Mouse (Mus musculus) right cerebral cortex, adult 18-20 months (tissue): ENCODE measurements at regions not wholly inside any gene's neighbourhood (a gene's known extent, or its start where the extent isn't known, plus 50 kb on each side); places are given as distances from the start of the nearest gene placed in this dataset.

ENCODE experiments used
- DNase-seq: peaks from one replicate; pipeline ENCODE4 v3.0.0; 2022; ENCODE audit warnings: mixed read lengths

DNA sequence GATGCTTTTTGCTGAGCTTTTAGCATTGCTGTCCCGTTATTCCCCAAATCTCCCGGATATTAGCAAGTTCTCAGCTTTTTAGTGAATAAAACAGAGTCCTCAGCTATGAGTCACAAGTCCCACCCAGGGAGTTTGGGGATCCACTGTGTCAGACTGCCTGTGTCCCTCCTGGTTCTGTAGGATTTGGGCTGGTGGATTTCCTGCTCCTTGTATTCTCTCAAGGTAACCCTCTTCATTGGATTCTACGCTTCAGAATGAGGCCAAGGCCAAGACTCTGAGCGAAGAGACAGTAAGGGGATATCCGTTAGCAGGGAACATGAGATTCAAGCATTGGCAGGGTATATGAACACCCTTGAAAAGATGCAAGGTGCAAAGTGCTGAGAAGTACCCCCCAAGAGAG lies 90.9 kb upstream of the Myocd start:
- DNase-seq = no peak

DNA sequence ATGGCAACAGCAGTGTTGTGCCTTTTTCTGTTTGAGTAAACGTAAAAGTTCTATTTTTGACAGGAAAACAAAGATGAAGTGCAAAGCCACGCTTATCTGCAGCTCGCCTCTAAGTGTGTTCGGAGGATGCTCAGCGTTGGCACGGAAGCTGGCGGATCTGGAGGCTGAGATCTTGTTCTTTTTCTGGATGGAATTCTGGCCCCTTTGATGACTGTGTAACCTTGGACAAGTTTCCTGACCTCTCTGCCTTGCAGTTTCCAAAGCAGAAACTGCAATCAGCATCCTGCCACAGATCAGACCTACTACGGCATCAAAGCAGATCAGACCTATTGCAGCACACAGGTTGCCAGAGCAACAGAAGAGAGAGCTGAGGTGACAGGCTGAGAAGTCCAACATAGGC lies 89.1 kb upstream of the Myocd start:
- DNase-seq = no peak

DNA sequence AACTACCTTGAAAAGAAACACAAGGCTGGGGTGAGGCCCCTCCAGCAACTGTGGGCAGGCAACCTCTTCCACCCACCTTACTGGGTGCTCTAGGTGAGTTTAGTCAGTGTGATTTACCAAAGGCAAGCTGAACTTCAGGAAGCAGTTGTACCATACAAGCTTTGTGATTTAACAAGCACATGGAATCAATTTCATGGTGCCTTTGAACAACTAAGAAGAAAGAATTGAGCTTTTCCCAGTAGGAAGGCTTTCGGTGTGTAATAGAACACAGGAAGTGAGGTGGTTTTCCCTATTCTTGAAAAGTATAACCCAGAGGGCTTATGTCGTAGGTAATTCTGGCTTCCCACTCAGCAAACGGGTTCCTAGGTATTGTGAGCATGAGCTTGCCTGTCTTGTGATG lies 82.7 kb upstream of the Myocd start:
- DNase-seq = no peak

DNA sequence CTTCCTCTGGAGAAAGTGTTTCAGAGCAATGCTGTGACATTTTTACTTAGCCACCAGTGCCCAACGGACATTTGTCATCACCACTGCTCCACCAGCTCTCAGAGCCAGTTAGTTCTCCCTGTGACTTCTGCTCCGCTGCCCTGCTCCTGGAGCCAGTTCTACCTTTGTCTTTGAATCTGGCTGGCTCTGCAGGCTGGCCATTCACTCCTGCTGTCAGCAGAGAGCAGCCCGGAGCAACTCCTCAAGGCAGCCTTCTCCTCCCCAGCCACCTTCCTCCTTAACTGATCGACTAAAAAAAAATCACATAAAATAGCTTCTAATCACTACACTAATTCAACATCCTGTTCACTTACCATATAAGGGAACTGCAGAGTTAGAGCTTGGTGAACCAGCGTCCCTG lies 79.2 kb upstream of the Myocd start:
- no peak for DNase-seq

DNA sequence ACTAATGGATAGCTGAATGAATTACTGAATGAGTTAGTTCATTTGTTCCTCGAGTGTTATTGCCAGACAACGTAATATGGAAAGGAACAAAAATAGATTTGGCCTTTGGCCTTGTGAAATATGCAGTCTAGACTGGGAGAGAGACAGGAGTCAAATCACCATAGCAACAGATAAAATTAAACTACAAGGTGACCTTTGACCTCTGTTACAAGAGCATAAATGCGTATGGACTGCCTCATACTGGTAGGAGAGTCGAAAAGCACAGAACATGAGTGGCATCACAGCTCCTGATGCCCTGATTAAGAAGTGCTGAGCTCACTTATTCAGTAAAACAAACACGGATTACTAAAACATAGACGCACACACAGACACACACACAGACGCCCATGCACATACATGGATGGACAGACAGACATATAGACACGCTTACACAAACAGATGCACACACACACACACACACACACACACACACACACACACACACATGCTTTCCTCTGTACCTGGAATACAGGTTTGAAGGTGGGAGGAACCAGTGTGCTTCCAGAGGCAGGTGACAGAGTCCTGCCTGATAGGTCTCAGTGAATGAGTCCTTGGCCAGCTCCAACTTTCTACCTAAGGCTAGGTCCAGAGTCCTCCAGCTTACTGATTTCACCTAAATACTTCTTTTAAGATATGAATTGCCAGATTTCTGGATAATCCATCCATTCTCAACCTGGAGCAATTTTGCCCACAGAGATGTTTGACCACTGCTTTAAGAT lies 72.1 kb upstream of the Myocd start:
- no peak for DNase-seq

DNA sequence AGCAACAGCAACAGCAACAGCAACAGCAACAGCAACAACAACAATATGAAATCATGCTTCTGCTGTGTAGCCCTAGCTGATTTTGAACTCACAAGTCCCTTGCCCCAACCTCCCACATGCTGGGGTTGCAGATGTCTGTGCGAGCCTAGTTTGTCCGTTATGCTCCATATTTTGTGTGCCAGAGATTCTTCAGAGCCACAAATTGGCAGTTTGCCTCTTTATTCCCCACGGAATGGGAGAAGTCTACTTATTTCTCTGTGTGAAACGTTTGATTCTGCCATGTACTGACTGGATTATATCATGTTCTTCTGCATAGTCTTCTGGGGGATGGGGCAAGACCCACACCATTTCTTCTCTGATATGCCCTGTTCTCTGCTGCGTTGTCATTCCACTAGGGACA lies 64.5 kb upstream of the Myocd start:
- DNase-seq = no peak

DNA sequence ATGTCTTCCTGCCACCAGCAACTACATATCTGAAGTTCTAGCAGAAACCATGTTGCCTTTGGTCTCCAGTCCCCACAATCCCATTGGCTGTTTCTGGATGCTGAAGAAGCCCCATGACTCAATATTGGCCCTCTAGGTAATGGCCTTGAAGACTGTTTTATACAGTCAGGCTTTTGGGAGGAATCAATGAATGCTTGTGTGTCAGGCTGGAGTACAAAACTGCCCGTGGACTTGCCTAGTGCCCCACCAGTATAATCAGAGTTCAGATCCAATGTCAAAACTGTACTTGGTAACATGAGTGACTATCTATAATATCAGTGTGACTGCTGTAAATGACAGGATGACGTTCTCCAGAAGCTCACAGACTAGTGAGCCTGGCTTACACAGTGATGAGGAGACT lies 63.3 kb upstream of the Myocd start:
- no peak for DNase-seq

DNA sequence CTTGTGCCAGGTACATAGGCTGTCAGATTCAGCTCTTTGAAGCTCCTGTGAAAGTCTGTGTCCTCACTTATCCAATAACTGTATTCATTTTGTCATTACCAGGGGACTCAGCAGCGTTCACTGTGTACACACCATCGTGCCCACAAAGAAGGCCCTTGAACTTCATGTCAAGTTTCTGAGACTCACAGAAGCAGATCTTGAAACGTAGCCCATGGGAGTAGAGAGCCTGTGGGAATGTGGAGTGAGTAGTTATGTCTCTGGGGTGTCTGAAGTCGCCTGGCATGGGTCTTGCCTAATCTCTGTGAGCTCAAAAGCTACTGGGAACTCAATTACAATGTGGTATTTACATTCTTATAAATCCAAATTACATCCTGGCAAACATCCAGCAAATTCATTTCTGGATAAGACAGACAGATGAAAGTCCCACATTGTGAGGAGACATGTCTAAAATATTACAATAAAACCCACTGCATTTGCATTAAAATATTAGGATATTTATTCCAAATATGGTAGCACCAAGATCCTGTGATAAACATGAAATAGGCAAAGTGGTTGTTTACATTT lies 53.2 kb upstream of the Myocd start:
- DNase-seq = no peak
